Mouse (Mus musculus) heart, embryonic 14.5 days (tissue): ENCODE data around the gene Olfr541. TPM values are rescaled to one million over a fixed set of nuclear protein-coding genes. Genes with fewer than 3 reads are reported as not detected.

Experiments
- ATAC-seq: fragments of 200-750 bp; cut with Nextera tagmentation; 2 replicates; pipeline ENCODE4 v1.8.0; 2017; ENCODE audit warnings: low read depth, moderate TSS enrichment; ENCODE audit not compliant: insufficient number of reproducible peaks, insufficient read depth, low FRiP score
- H3K27ac ChIP-seq, 2 experiments: fragments of 200-500 bp in 1 of 2; fragments of 300-500 bp in 1 of 2; sonication (generic) in 1 of 2; replicated peaks in 1 of 2; 2 replicates each; pipeline ENCODE4 v1.5.1; 2012 to 2014; ENCODE audit warnings: low read depth in 2 of 2, low read length in 2 of 2, control low read depth in 1 of 2, mild to moderate bottlenecking in 1 of 2, mixed read lengths in 1 of 2; ENCODE audit not compliant: control insufficient read depth in 1 of 2, insufficient read depth in 1 of 2
- H3K27me3 ChIP-seq: fragments of 300-500 bp; sonication (generic); 2 replicates; pipeline ENCODE4 v1.6.1; 2014; ENCODE audit warnings: mild to moderate bottlenecking, low read length, control low read depth; ENCODE audit not compliant: control insufficient read depth, insufficient read depth
- H3K36me3 ChIP-seq: fragments of 300-500 bp; sonication (generic); 2 replicates; pipeline ENCODE4 v1.6.1; 2014; ENCODE audit warnings: mild to moderate bottlenecking, control low read depth, low read length, mixed read lengths; ENCODE audit not compliant: control insufficient read depth, insufficient read depth
- H3K4me1 ChIP-seq, 2 experiments: fragments of 200-500 bp in 1 of 2; fragments of 300-500 bp in 1 of 2; sonication (generic) in 1 of 2; 2 replicates each; pipeline ENCODE4 v1.6.1; 2012 to 2014; ENCODE audit warnings: low read length in 2 of 2, control low read depth in 1 of 2, mixed read lengths in 1 of 2; ENCODE audit not compliant: control insufficient read depth in 2 of 2, insufficient read depth in 2 of 2
- H3K4me2 ChIP-seq: fragments of 300-500 bp; sonication (generic); 2 replicates; pipeline ENCODE4 v1.6.1; 2014; ENCODE audit warnings: mild to moderate bottlenecking, low read length
- H3K4me3 ChIP-seq, 2 experiments: fragments of 200-500 bp in 1 of 2; fragments of 300-500 bp in 1 of 2; sonication (generic) in 1 of 2; 2 replicates each; pipeline ENCODE4 v1.5.1; 2012 to 2014; ENCODE audit warnings: low read length in 2 of 2, mild to moderate bottlenecking in 2 of 2, control low read depth in 1 of 2, low read depth in 1 of 2, moderate library complexity in 1 of 2; ENCODE audit not compliant: control insufficient read depth in 1 of 2, insufficient read depth in 1 of 2
- H3K9ac ChIP-seq: fragments of 300-500 bp; sonication (generic); 2 replicates; pipeline ENCODE4 v1.6.1; 2014; ENCODE audit warnings: mild to moderate bottlenecking, low read length
- H3K9me3 ChIP-seq: fragments of 300-500 bp; sonication (generic); 2 replicates; pipeline ENCODE4 v1.6.1; 2016; ENCODE audit warnings: low read length, control low read depth; ENCODE audit not compliant: control insufficient read depth
- WGBS: fragments of 180-500 bp; shearing (Covaris S2); extraction: QIAGEN DNeasy Blood & Tissue Kit; methylation state at CpG from one replicate; pipeline ENCODE4 v1.1.7; 2014; 5-methylcytosine and 5-hydroxymethylcytosine counted together
- polyA plus RNA-seq: library from polyadenylated mRNA; unstranded; fragments of >200 nt; fragmentation: Nextera tagmentation; extraction: Ambion mirVana; gene quantifications from 2 replicates; pipeline ENCODE4 v1.2.1, GENCODE M21; 2014

Gene Olfr541
- polyA plus RNA-seq, 1 experiment from 2014 or later = not detected

- H3K4me3 ChIP-seq = no peak overlapping the region
- no peak for ATAC-seq
- H3K9me3 ChIP-seq = no peaks in the 10 kb centered on the region
- H3K9ac ChIP-seq = no peak overlapping the region
- no peak overlapping the region for H3K4me2 ChIP-seq
- no peaks in the 10 kb centered on the region for H3K27me3 ChIP-seq
- H3K27ac ChIP-seq = no peak overlapping the region
- no peaks in the 10 kb centered on the region for H3K36me3 ChIP-seq
- no peaks in the 10 kb centered on the region for H3K4me1 ChIP-seq
- WGBS = 67% methylated on average over 7 of the region's 7 CpGs
Measured at GRCm38 (mm10) chr7:140717155-140718055, 20.3 kb downstream of the Olfr541 start.

GRCm38 (mm10) chr7:140721095-140721494 is 24.0 kb downstream of the Olfr541 start:
- Histone ChIP-seq H3K4me1 (no peaks in the 10 kb centered on the region), H3K4me2 (no peak overlapping the region), H3K4me3 (no peak overlapping the region), H3K9ac (no peak overlapping the region), H3K9me3 (no peaks in the 10 kb centered on the region), H3K27me3 (no peaks in the 10 kb centered on the region), H3K27ac (no peak overlapping the region), H3K36me3 (no peaks in the 10 kb centered on the region)
- ATAC-seq = no peak
- 66% methylated on average over 6 of the region's 6 CpGs for WGBS

- ATAC-seq = no peak
- H3K4me3 ChIP-seq = no peak overlapping the region
- H3K4me2 ChIP-seq = no peak overlapping the region
- no peak overlapping the region for H3K27ac ChIP-seq
- H3K9me3 ChIP-seq = 0 out of 2 replicates have a peak, but pooled peaks cover 3% of the 10 kb centered on the region
- H3K4me1 ChIP-seq = no peaks in the 10 kb centered on the region
- H3K27me3 ChIP-seq = no peaks in the 10 kb centered on the region
- H3K9ac ChIP-seq = no peak overlapping the region
- H3K36me3 ChIP-seq = no peaks in the 10 kb centered on the region
Measured at GRCm38 (mm10) chr7:140725558-140725957, 28.5 kb downstream of the Olfr541 start.

DNA sequence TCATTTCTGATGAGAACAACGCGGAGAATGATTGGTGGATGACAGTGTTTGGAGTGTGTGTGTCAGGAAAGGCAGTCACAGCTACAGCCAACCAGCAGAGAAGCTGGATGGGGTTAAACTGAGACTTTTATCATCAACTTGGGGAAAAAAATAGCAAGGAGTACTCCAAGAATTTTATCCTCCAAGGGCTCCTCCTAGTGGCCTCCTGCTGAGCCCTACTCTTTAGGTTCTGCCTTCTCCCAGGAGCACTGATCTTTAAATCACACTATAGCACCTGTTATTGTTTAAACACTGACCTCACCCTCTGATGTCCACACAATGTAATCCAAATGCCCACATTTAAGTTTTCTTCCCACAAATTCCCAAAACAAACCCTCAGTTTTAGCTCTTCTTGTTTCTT is 36.1 kb downstream of the Olfr541 start:
- WGBS = 56% methylated on average over 2 of the region's 2 CpGs
- no peak overlapping the region for H3K4me3 ChIP-seq
- H3K9ac ChIP-seq = no peak overlapping the region
- no peaks in the 10 kb centered on the region for H3K4me1 ChIP-seq
- no peak for ATAC-seq
- H3K9me3 ChIP-seq = 0 out of 2 replicates have a peak, but pooled peaks cover 2% of the 10 kb centered on the region
- no peaks in the 10 kb centered on the region for H3K27me3 ChIP-seq
- no peak overlapping the region for H3K27ac ChIP-seq
- no peaks in the 10 kb centered on the region for H3K36me3 ChIP-seq
- H3K4me2 ChIP-seq = no peak overlapping the region

GRCm38 (mm10) chr7:140747402-140747801 is 50.3 kb downstream of the Olfr541 start:
- WGBS = 65% methylated on average over 3 of the region's 3 CpGs
- no peak for ATAC-seq

DNA sequence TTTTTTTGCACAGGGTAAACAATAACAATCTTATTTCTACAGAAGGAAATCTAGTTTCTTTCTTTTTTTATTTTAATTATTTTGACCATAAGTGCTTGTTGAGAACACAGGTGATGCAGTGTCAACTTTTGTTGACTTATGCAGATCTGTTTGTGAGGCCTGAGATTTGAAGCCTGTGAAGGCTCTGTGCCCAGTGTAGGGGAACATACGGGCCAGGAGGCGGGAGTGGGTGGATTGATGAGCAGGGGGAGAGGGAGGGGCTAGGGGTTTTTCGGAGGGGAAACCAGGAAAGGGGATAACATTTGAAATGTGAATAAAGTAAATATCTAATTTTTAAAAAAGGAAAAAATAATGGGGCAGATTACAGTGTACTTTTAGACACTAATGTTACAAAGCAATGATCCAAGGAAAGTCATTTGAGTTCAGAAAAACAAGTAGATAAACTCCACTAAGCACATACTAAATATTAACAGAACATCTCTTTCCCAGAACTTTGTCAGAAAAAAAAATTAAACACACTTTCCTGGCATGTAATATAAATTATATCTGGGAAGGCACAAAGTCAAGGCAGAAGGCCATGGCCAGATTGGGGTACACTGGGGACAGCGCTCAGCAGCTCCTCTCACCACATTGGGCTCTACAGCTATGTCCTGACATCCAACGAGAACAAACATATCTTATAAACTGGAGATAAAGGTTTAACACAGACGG is 51.2 kb downstream of the Olfr541 start:
- Histone ChIP-seq H3K9me3 (no peaks in the 10 kb centered on the region), H3K4me2 (no peak overlapping the region), H3K9ac (no peak overlapping the region), H3K36me3 (no peaks in the 10 kb centered on the region), H3K27me3 (no peaks in the 10 kb centered on the region), H3K27ac (no peak overlapping the region), H3K4me3 (no peak overlapping the region), H3K4me1 (no peaks in the 10 kb centered on the region)
- ATAC-seq = no peak
- WGBS = 71% methylated on average over 6 of the region's 6 CpGs

More at GRCm38 (mm10) chr7:140747402-140747801, 50.3 kb downstream of the Olfr541 start:
- no peak overlapping the region for H3K9ac ChIP-seq
- H3K4me3 ChIP-seq = no peak overlapping the region
- H3K27ac ChIP-seq = no peak overlapping the region
- no peaks in the 10 kb centered on the region for H3K4me1 ChIP-seq
- no peaks in the 10 kb centered on the region for H3K9me3 ChIP-seq
- H3K27me3 ChIP-seq = no peaks in the 10 kb centered on the region
- H3K4me2 ChIP-seq = no peak overlapping the region
- H3K36me3 ChIP-seq = no peaks in the 10 kb centered on the region

DNA sequence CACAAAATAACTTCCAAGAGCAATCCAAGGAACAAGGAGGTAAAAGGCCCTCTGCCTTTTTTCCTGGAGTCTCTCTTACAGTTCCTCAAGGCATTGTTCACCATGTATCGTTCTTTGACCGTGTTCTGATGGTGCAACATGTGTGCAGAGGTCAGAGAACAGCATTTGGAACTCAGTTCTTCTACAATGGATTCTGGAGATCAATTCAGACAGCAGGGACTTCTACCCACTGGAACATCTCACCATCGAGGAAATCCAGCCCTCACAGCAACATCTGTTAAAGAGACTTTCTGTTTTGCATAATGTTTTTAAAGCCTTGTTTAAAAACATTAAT is 51.7 kb downstream of the Olfr541 start:
- Histone ChIP-seq H3K9ac (no peak overlapping the region), H3K36me3 (no peaks in the 10 kb centered on the region), H3K4me2 (no peak overlapping the region), H3K27me3 (no peaks in the 10 kb centered on the region), H3K4me1 (no peaks in the 10 kb centered on the region), H3K4me3 (no peak overlapping the region), H3K9me3 (no peaks in the 10 kb centered on the region; the same call in 1 of the 2 replicates), H3K27ac (no peak overlapping the region)
- 61% methylated on average over 3 of the region's 3 CpGs for WGBS
- ATAC-seq = no peak
